Mouse (Mus musculus) G1E (cell line): ENCODE results near the gene Golga4.

Experiments
- CTCF ChIP-seq: IDR thresholded peaks from 2 replicates; pipeline ENCODE4 v1.5.1; 2012; ENCODE audit warnings: low read depth, low read length, inconsistent platforms, mixed read lengths
- GATA1 ChIP-seq: IDR thresholded peaks from 2 replicates; pipeline ENCODE4 v1.6.1; 2012; ENCODE audit warnings: borderline replicate concordance, low read length, inconsistent platforms, mixed read lengths
- TAL1 ChIP-seq: conservative IDR thresholded peaks from 2 replicates; pipeline ENCODE4 v1.6.1; 2012; ENCODE audit warnings: low read depth, low read length, inconsistent platforms, mixed read lengths

GRCm38 (mm10) chr9:118580371-118580770 lies 74.3 kb downstream of the Golga4 start:
- no peak for TF ChIP-seq CTCF
- no peak for TF ChIP-seq TAL1
- no peak for TF ChIP-seq GATA1
